15 mouse cellular contexts compared by ENCODE assay signal in genomic region chr12:115624221-115624620, GRCm38 (mm10).
DNase-seq lines count a peak whose midpoint lies in the region; ATAC-seq and TF ChIP-seq lines count a peak whose summit lies in the region.
"Had no signal": no experiment of that assay in that cellular context is flagged by ENCODE, and none has a peak within 500 bp of the region (broad histone marks: within the 10 kb centered on the region; RNA-seq: fewer than 3 reads in every experiment).

No protein-coding gene starts in this region.

- 74% methylated on average over 3 of the region's 3 CpGs for WGBS in liver, postnatal 0 days (ENCODE audit: insufficient replicate concordance)
- 56% methylated on average over 3 of the region's 3 CpGs for WGBS in liver, embryonic 12.5 days (ENCODE audit: insufficient replicate concordance)
- 73% methylated on average over 3 of the region's 3 CpGs for WGBS in intestine, embryonic 16.5 days

- no peak for TF ChIP-seq EP300 in liver, postnatal 0 days (IDR thresholded peaks at IDR 0.05; ENCODE audit: low read depth)

- H3K9me3 ChIP-seq in liver, postnatal 0 days (ENCODE audit: low read length) = no peaks in the 10 kb centered on the region
- peaks cover 15% of the 10 kb centered on the region; the same call in 1 of the 2 replicates for H3K9me3 ChIP-seq in liver, embryonic 12.5 days (replicated peaks)
- H3K9me3 ChIP-seq in intestine, embryonic 16.5 days (ENCODE audit: control insufficient read depth, low read length) = 0 out of 2 replicates have a peak, but pooled peaks cover 4% of the 10 kb centered on the region
- H3K9me3 ChIP-seq: limb, embryonic 15.5 days had no signal

- H3K36me3 ChIP-seq in liver, postnatal 0 days (replicated peaks; ENCODE audit: insufficient read depth, low read length) = no peaks in the 10 kb centered on the region
- no peaks in the 10 kb centered on the region for H3K36me3 ChIP-seq in liver, embryonic 12.5 days
- no peaks in the 10 kb centered on the region for H3K36me3 ChIP-seq in intestine, embryonic 16.5 days (ENCODE audit: control insufficient read depth, insufficient read depth, low read length)
- H3K36me3 ChIP-seq: embryonic facial prominence, embryonic 12.5 days; heart, embryonic 15.5 days; limb, embryonic 15.5 days; neural tube, embryonic 15.5 days had no signal

- no peak for DNase-seq in liver, postnatal 0 days
- DNase-seq in T-cell, adult 2 months (ENCODE audit: low spot score) = peak; percentile 26
- DNase-seq in thymus, postnatal 25 days = peak; percentile 44
- DNase-seq in layer of hippocampus, postnatal 36 days = no peak
- DNase-seq: cerebellum, postnatal 25 days; right cerebral cortex, adult 18-20 months had no signal

- H3K4me3 ChIP-seq in liver, postnatal 0 days (ENCODE audit: low read depth, low read length) = no peak overlapping the region
- H3K4me3 ChIP-seq in liver, embryonic 12.5 days = no peak overlapping the region
- H3K4me3 ChIP-seq in intestine, embryonic 16.5 days (ENCODE audit: low read length) = no peak overlapping the region
- H3K4me3 ChIP-seq: embryonic facial prominence, embryonic 12.5 days; heart, embryonic 15.5 days; limb, embryonic 15.5 days; neural tube, embryonic 15.5 days had no signal

- no peak overlapping the region for H3K27ac ChIP-seq in liver, postnatal 0 days (ENCODE audit: low read depth)
- no peak overlapping the region for H3K27ac ChIP-seq in liver, embryonic 12.5 days
- no peak overlapping the region for H3K27ac ChIP-seq in intestine, embryonic 16.5 days (ENCODE audit: low read length)
- H3K27ac ChIP-seq: embryonic facial prominence, embryonic 12.5 days; heart, embryonic 15.5 days; kidney, postnatal 0 days; limb, embryonic 15.5 days; neural tube, embryonic 15.5 days; stomach, postnatal 0 days had no signal

- TF ChIP-seq CTCF in liver, postnatal 0 days (IDR thresholded peaks at IDR 0.05; ENCODE audit: low read depth) = peak; percentile 44

- ATAC-seq in liver, postnatal 0 days = no peak
- ATAC-seq in liver, embryonic 12.5 days = no peak
- peak; percentile 77 for ATAC-seq in megakaryocyte, adult 5-6 weeks (ENCODE audit: poor library complexity, severe bottlenecking)
- no peak for ATAC-seq in intestine, embryonic 16.5 days

- H3K4me2 ChIP-seq in liver, postnatal 0 days (ENCODE audit: low read depth, low read length) = no peak overlapping the region
- no peak overlapping the region for H3K4me2 ChIP-seq in liver, embryonic 12.5 days
- H3K4me2 ChIP-seq in intestine, embryonic 16.5 days (ENCODE audit: low read depth, low read length) = no peak overlapping the region
- H3K4me2 ChIP-seq: embryonic facial prominence, embryonic 12.5 days; heart, embryonic 15.5 days; limb, embryonic 15.5 days; neural tube, embryonic 15.5 days had no signal

- H3K9ac ChIP-seq in liver, postnatal 0 days (replicated peaks) = no peak overlapping the region
- no peak overlapping the region for H3K9ac ChIP-seq in liver, embryonic 12.5 days
- no peak overlapping the region for H3K9ac ChIP-seq in intestine, embryonic 16.5 days (ENCODE audit: low read depth, low read length)
- H3K9ac ChIP-seq: embryonic facial prominence, embryonic 12.5 days; heart, embryonic 15.5 days; limb, embryonic 15.5 days; neural tube, embryonic 15.5 days had no signal

- no peaks in the 10 kb centered on the region for H3K4me1 ChIP-seq in liver, postnatal 0 days (ENCODE audit: insufficient read depth)
- H3K4me1 ChIP-seq in liver, embryonic 12.5 days = no peaks in the 10 kb centered on the region
- H3K4me1 ChIP-seq in intestine, embryonic 16.5 days (ENCODE audit: control insufficient read depth, insufficient read depth, low read length) = no peaks in the 10 kb centered on the region
- H3K4me1 ChIP-seq: embryonic facial prominence, embryonic 12.5 days; heart, embryonic 15.5 days; limb, embryonic 15.5 days; neural tube, embryonic 15.5 days had no signal

- no peaks in the 10 kb centered on the region for H3K27me3 ChIP-seq in liver, postnatal 0 days (ENCODE audit: insufficient read depth, low read length)
- no peaks in the 10 kb centered on the region for H3K27me3 ChIP-seq in liver, embryonic 12.5 days (replicated peaks)
- H3K27me3 ChIP-seq in intestine, embryonic 16.5 days (replicated peaks; ENCODE audit: control insufficient read depth, insufficient read depth, low read length) = no peaks in the 10 kb centered on the region
- H3K27me3 ChIP-seq: embryonic facial prominence, embryonic 12.5 days; heart, embryonic 15.5 days; limb, embryonic 15.5 days; neural tube, embryonic 15.5 days had no signal

Comparison
In these comparisons a context has a peak if more than half of its experiments do, and no peak if none do; other contexts are left out.
1. DNase-seq: peak in T-cell, adult 2 months (single experiment) and thymus, postnatal 25 days (single experiment); none in liver, postnatal 0 days (single experiment) and layer of hippocampus, postnatal 36 days (0 of 2).